Mouse (Mus musculus): ENCODE data around the gene Tmem107.
A peak's percentile ranks its signal among the peaks of the same experiment; 100 is the strongest.

Tmem107 gene

GRCm38 (mm10) chr11:69094697-69095429 lies 24.3 kb downstream of the Tmem107 start, which contains the start of gene Per1:
Gene Per1 (plus strand): TSS chr11:69095217.
- peak; percentile 99 to 100 for DNase-seq

- DNase-seq, result peak; percentile 51 to 64
Observed at GRCm38 (mm10) chr11:69095511-69096231, 25.1 kb downstream of the Tmem107 start.

DNA sequence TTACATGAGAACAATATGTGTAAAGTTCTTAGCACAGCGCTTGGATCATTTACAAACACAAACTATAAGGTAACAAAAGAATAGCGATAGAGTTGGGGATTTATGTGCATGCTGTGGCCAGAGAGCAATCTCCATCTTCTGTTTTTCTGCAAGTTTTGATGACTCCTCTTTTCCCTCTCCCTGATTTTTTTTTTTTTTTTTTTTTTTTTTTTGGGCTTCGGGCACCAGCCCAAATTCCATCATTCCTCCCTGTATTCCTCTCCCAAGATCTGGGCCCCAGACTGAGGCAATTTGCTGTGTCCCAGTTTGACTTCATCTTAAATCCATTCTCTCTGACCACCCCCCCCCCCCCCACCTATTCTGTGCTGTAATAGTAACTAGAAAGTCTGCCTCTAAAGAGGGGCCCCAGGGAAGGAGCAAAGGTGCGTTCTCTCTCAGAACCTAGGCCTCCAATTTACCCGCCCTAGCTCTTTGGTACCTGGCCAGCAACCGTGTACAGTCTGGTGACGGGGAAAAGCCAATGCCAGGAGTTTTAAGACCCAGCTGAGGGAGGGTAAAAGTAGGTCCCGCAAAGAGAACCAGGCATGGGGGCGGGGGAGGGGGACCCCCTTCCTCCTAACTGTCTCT lies 25.9 kb downstream of the Tmem107 start:
- no peak for DNase-seq

DNA sequence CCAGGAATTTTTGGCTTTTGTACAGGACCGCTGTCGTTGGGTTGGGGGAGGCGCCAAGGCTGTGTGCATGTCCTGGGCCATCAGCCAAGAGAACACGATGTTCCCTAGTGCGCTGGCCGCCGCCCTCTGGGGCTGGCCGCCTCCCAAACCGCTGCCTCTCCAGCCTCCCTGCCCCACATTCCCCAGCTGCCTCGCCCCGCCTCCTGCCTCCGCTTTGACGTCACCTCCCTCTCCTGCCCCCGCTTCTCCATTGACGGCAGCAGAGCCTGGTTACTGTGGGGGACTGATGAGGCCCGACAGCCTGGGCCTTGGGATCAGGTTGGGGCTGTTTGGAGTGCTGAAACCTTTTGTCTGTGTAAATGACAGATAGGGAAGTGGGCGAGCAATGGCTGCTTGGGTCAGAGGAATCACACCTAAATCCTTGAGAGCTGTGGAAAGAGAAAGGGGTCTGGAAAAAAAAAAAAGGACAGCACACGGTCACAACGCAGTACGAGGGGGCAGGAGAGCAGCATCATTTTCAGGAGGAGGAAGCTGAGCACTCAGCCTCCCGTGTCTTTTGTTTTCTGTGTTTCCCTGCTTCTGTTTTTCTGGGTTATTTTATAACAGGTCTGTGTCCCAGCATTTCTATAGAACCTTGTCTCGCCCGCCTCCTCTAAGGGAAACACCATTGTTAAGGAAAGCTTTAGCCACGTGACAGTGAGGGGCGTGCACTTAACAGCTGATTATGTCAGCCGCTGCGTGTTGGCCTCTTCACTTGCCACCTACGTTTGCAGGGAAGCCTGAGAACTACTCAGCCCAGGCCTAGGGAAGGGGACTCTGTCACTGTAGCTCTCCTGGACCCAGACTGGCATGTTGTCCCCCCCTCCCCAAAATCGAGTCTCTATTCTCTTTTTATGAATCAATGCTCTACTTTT lies 26.6 kb downstream of the Tmem107 start:
- DNase-seq, result peak; percentile 100

DNA sequence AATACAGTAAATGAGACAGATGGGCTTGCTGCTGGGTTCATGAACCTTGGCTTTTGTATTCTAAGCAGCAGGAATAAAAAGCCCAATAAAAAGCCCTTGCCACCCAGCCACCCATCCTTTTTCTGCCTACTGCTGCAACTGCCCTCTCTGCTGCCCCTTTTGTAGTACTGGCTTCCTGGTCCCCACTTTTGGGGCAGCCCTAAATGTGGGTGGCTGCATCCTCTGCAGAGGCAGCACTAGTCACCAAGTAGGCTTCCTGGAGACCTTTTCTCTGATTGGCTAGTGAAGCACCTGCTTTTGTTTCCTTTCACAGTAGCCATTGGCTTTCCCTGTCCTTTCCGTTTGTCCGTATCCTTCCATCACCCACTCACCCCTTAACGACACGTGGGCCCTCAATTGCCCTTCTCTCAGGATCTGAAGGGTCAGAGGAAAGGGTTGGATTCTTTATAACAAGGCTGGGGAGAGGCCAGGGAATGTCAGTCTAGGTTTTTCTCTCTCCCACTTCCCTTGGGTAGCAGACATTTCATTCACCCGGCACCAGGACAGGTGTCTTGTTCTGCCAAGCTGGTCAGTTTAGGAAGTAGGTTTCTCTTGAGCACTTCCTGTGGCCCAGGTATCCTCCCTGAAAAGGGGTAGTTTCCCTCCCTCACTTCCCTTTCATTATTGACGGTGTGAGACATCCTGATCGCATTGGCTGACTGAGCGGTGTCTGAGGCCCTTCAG lies 27.6 kb downstream of the Tmem107 start:
- DNase-seq, result no peak

DNA sequence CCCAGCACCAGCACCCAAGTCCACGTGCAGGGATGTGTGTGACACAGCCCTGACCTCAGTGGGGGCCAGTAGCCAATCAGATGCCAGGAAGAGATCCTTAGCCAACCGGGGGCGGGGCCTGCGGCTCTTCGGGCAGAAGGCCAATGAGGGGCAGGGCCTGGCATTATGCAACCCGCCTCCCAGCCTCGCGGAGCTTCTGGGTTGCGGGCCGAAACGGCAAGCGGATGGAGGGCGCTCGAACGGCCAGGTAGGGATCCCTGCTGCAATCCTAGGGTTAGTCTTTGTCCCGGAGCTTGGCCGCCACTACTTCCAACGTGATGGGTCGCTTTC lies 28.1 kb downstream of the Tmem107 start:
- DNase-seq, result peak; percentile 99

- peak; percentile 89 to 91 for DNase-seq
Observed at GRCm38 (mm10) chr11:69099177-69099914, 28.7 kb downstream of the Tmem107 start.

DNA sequence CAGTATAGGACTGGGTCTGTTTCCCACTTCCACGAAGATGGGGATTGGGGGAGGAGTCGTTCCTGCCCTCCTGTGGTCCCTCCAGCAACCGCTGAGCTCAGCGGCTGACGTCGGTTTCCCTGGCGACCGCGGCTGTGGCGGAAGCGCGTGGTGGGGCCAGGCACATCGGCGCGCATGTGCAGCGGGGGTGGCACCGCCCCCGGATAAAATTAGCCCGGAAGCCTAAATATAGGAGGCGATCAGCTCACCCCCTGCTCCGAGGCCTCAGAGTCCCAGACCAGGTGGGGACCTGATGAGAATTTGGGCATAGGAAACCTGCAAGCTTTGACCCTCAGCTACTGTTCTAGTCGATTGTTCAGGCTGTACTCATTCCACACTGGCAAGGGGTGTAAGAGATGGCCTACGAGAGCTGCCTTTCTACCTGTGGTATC lies 29.3 kb downstream of the Tmem107 start:
- peak; percentile 96 for DNase-seq

- no peak for DNase-seq
Observed at GRCm38 (mm10) chr11:69100639-69101360, 30.2 kb downstream of the Tmem107 start.

DNA sequence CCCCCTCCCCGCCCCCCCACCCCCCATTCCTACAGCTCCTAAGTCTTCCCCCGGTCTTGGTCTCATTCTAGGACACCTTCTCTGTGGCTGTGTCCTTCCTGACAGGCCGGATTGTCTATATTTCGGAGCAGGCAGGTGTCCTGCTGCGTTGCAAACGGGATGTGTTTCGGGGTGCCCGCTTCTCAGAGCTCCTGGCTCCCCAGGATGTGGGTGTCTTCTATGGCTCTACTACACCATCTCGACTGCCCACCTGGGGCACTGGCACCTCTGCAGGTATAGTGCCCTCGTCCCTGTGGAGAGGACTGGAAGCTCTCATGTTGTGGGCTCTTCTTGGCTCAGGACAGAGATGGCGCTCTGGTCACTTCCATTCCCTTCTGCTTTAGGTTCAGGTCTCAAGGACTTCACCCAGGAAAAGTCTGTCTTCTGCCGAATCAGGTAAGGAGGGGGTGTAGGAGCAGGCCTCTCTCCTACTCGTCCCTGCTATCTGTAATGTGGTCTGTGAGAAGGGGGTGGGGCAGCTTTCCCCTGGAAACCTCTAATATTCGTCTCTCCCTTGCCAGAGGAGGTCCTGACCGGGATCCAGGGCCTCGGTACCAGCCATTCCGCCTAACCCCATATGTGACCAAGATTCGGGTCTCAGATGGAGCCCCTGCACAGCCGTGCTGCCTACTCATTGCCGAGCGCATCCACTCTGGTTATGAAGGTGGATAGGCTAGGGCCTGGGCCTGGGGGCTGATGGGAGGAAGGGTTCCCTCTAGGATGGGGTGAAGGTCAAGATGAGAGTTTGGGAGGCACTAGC lies 31.2 kb downstream of the Tmem107 start:
- no peak for DNase-seq

- no peak for DNase-seq
Observed at GRCm38 (mm10) chr11:69102403-69102725, 31.8 kb downstream of the Tmem107 start.

GRCm38 (mm10) chr11:69103121-69103520 lies 32.5 kb downstream of the Tmem107 start:
- DNase-seq, result no peak

GRCm38 (mm10) chr11:69103531-69104435 lies 33.2 kb downstream of the Tmem107 start:
- DNase-seq, result no peak

GRCm38 (mm10) chr11:69104487-69104886 lies 33.9 kb downstream of the Tmem107 start:
- DNase-seq, result no peak

GRCm38 (mm10) chr11:69105227-69105626 lies 34.6 kb downstream of the Tmem107 start:
- DNase-seq, result no peak

DNA sequence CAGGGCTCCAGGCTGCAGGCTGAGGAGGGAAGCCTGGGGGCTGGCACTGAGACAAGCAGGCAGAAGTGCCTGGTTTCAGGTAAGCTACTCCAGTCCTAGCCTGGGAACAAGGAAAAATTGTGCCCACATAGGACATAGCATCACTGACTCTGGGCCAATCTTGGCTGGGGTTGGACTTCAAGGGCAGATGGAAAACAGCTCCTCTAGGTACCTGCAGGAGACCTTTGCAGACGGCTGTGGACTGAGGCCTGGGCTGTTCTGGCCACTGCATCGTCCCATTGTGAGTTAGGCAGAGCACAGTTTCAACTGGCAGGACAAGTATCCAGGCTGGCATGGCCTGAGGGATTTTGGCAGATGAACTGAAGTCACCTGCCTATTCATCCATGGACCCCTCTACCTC lies 35.2 kb downstream of the Tmem107 start:
- no peak for DNase-seq

DNA sequence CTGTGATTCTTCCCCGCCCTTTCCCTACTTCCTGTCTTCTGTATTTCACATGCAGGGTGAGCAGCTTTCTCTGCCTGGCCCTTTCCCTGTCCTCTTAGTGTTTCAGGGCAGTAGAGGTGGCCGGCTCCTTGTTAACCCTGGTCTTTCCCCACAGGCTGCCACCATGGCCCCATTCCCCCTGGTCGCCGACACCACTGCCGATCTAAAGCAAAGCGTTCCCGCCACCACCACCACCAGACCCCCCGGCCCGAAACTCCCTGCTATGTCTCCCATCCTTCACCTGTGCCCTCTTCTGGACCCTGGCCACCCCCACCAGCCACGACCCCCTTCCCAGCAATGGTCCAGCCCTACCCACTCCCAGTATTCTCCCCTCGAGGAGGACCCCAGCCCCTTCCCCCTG lies 35.7 kb downstream of the Tmem107 start:
- no peak for DNase-seq

DNA sequence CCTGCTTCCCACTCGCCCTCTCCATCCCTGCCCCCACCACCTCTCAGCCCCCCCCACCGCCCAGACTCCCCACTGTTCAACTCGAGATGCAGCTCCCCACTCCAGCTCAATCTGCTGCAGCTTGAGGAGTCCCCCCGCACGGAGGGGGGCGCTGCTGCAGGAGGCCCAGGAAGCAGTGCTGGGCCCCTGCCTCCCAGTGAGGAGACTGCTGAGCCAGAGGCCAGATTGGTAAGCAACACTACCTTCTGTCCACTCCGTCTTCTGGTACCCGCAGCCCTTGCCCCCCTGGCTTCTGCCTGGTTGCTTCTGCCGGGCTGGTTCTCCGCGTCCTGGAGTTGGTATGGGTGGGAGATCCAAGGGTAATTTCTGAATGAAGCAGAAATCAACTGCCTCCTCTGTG lies 36.2 kb downstream of the Tmem107 start:
- DNase-seq, result no peak

- no peak for DNase-seq
Observed at GRCm38 (mm10) chr11:69107676-69108075, 37.1 kb downstream of the Tmem107 start.

Measured in kidney, postnatal 36 days (tissue).